Mouse (Mus musculus) NIH3T3 (cell line): Measurements from ENCODE around the gene Scml4.

ENCODE experiments used
- DNase-seq: peaks from one replicate; pipeline ENCODE4 v3.0.0-alpha.2; 2012; ENCODE audit warnings: low read depth

Gene Scml4

DNA sequence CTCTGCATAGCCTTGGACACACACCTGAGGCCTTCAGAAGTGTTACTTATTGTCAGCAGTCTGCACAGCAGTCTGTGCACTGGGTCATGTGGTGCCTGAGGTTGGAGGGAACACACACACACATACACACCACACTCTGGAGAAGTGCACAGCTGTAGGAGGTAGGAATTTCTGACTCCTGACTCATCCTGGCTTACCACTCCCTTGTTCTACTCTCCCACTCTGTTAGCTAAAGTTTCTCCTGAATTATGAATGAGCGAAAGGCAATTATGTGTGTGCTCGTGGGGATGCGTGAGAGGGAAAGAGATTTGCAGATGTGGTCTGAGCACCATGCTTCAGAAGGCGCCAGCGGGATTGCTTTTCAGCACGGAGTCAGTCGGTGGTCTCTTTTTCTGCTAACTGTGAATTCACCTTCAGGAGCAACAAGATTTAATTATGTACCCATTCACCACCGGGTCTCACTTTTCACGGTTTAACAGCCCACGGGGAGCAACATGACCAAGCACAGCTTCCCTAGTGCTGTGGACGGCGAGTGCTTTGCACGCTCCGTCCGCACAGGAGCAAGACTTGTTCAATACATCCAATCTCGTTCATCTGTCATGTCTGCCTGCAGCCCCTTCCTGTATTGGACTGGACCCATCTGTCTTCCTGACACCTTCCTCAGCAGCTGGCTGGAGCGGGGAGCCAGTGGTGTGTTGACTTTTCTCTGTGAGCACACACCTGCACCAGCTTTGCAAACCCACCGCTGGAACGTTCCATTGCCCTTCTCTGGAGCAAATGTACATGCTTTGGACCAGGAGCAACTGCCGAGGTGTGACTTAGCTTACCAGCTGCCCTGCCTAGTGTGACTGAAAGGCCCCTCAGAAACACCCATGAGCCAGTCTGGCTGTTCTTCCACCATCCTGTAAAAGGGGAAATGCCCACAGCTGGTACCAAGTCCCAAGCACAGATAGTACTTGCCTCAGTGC, 91.2 kb downstream of the Scml4 start:
- DNase-seq, result peak; percentile 60

DNA sequence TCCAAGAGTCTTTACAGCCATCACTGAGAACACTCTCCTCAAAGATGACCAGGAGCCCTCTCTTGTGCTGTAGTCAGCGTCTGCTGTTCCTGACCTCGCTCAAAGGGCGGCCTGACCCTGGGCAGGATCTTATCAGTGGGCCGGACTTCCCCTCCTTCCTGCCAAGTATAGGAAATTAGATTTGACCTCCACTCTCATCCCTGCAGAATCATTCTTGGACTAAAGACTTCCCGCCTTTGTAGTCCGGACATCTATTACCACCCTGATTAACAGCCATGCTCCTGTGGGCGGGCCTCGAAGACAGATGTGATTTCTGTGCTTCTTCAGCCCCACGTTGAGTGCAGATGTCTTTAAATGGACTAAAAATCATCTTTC, 91.9 kb downstream of the Scml4 start:
- no peak for DNase-seq

DNA sequence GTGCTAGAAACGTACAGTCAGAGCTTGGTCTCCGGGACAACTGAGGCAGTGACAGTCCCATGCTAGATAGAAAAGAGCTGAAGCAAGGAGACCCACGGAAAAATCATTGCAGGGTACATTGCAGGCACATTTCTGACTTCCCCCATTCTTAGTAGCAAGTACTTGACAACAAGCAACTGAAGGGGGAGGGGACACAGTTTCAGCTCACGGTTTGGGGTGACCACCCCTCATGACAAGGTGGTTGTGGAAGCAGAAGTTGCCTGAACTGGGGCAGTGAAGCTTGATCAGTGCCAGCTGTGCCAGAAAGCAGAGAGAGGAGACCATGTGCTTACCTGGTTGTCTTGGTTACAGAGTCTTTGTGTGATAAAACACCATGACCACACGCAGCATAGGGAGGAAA, 93.4 kb downstream of the Scml4 start:
- DNase-seq, result no peak

DNA sequence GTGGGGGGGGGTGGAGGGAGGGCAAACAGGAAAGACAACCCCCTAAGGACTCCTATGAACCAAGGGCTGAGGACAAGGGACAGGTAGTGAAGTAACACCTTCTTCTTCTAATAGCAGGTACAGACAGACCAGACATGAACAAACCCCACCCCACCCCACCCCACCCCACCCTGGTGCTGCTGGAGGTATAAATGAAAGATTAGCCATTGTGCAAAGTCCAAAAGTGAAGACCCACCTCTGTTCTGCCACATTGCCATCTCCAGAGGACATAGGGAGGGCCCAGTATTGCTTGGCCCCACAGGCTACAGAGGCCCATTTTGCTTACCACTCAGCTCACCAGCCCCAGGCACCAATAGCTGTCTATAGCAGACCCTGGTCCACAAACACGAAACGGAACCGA, 95.0 kb downstream of the Scml4 start:
- no peak for DNase-seq

DNA sequence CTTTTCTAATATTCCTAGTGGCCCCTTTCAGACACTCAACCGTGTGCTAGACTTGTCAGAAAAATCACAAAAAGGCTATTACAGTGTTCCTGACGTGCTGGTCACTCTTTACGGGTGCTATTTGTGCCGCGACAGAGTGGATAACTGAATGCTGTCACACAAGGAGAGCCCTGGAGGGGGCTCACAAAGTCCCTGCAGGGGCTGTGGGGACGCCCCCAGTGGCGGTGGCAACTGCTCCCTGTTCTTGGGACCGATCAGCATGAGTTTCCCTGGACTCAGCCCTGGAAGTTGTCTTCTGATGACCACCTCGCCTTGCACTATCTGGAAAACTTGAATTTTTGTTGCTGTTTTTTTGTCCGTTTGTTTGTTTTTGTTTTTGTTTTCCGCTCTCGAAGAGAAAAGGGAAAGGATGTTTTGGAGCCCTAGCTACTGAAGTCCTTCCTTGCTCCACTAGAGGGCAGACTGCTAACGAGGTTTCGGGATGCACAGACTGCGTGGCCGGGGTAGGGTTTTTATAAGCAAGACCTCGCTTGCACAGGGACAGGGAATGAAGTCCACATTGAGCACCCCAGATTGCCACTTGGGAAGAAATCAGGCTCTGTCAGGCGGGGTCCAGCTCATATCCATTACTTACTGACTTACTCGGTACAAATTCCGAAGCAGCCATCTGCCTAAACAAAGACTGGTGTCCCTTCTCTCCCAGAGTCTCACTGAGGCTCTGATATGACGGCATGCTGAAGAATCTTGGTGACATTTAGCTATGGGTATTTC, 97.9 kb downstream of the Scml4 start:
- peak; percentile 85 for DNase-seq

DNA sequence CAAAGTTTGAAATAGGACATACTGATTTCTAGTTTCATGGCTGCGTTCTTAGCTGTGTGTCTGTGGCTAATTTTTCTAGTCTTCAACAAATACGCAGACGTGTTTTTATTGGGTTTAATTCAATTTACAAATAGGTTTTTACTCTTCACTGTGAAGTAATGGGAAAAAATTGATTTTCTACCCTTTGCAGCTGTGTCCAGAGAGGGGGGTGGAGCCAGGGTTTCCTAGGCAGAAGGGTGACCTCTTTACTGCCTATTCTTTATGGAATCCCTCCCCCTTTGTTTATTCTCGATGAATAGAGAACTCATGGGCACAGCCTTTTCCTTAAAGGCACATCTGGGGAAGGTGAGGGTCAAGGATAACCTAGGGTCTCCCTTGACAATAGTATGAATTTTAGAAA, 98.5 kb downstream of the Scml4 start:
- DNase-seq, result no peak

DNA sequence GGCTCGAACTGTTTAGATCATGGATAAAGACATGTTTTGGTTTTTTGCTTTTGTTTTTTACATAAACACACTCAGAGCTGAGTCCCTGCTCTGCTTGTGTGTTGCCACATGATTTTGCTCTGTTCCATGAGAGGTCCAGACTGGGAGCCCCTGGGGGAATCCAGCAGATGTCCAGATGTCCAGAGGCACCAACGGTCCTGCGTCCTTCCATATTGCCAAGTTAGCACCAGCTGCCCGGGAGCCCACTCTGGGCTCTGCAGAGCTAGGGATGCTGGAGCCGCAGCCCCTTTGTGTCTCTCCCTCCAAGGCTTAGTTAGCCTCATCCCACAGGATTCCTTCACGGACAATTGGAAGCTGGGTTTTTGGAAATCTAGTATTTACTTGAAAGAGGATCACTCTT, 101.6 kb downstream of the Scml4 start:
- no peak for DNase-seq

DNA sequence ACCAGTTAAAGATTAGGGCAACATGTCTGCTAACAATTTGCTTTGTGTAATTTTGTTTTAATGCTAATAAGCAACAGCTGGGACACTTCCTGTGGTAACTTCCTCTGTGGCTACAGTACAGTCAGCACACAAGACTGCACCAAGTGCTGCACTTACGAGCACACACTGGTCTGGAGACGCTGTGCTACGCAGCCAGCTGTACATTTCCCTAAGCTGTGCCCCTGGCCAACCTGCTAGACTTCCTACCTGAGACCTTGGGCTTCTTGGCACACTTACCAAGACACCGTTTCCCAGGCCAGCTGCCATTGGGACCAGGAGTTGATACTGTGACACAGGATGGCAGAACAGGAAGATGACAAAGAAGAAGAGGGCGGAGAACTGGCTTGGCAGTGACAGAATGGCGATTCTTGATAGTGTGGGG, 102.0 kb downstream of the Scml4 start:
- DNase-seq, result no peak

DNA sequence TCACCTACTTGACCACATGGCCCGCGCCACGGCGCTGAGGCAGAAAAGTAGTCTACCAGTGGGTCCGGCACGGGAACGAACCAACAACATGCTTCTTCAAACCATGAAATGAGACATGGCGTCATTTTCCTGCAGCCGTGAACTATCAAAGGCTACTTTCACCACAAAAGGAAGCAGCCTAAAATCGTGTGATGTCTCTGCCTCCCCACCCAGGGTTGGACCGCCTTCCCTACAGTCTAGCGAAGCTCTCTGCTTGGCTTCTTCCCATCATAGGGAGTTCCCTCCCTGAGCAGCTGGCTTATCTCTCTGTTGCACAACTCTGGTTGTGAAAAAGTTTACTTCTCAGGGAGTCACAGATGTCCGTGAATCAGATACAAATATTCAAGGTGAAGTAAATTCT, 102.5 kb downstream of the Scml4 start:
- no peak for DNase-seq

DNA sequence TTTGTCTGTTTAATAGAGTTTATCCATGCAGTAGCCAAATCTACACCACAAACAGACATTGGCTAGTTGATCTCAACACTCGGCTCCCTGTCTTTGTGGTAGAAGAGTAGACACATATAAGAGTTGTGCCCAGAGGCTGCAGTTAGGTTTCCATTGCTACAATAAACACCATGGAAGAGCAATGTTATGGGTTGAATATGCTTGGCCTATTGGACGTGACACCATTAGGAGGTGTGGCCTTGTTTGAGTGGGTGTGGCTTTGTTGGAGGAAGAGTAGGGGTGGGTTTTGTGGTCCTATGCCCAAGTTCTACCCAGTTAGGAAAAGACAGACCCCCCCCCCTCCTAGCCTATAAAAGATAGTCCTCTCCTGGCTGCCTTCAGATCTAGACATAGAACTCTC, 102.9 kb downstream of the Scml4 start:
- no peak for DNase-seq

DNA sequence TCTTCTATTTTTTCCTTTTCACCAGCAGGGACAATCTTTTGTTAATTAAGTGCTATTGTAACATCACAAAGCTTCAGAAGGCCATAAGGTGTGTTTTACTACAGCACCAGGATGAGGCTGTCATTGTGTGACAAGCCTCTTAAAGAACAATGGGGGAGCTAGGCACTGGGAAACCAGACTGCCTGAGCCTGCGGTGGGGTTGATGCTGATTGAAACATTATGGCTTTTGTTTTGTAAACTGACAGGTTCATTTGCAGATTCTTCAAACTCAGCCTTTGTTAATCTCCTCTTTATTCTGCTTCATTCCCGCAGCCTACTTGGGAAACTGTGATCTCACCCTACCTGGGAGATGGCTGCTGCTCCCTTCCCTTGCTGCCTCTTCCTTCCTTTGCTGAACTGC, 108.2 kb downstream of the Scml4 start:
- no peak for DNase-seq

DNA sequence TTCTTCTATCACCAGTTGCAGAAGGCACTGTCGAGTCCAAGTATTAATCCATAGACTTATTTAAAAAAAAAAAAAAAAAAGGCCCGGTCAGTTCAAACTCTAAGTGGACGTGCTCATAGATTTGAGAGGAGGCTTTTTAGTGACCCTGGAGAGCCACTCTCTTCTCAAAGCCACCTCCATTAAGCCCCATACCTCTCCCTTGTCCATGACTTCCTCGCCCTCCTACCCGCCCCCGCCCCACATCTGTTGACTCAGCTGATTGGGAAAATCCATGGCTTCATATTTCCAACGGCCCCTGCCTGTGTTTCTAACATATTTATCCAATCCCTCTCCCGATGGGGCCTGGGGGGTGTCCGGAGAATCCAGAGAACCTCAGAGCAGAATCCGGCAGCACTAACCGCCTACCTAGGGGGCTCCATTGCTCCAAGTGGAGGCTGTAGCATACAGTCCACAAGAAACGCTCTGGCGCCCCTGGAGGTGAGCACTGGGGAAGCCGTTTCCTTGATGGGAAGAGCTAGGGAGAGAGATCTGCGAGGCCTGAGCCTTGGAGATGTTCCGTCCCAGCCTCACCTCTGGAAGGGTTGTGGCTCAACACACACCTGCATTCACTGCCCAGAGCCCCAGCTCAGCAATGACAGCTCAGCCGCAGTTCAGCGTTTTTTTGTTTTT, 112.5 kb downstream of the Scml4 start:
- DNase-seq, result peak; percentile 57

DNA sequence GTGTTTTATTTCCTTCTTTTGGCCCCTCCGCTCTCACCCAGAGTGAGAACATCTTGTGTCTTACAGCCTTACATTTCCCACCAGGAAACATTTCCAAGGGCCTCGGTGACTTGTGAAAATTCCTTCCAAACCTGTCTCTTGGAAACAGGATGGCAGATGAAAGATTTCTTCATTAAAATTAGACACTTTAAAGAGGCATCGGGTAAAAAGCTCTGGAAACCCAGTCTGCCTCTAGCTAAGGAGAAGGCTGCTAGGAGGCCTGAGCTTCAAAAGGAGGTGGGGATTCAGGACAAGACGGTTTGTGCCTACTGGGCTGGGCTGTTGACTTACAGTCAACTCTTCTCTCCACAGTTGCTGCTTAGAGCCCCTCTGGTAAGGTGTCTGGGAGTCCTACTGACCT, 113.4 kb downstream of the Scml4 start:
- DNase-seq, result no peak

DNA sequence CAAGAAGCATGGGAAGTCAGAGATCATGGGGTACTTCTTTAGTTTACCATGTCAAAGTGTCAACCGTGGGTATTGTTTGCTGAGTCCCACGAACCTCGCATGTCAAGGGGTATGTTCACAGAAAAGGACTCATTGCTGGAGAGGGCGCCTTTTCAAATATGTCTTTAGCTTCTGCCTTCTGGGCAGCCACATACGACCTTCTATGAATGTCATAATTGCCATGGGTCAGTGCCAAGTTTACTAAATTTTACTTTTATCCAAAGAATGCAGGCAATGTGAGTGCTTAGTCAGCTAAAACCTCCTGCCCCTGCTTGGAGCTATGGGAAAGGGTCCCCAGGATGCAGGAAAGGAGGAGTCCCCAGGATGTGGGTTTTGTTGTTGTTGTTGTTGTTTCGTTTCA, 116.4 kb downstream of the Scml4 start:
- DNase-seq, result no peak

DNA sequence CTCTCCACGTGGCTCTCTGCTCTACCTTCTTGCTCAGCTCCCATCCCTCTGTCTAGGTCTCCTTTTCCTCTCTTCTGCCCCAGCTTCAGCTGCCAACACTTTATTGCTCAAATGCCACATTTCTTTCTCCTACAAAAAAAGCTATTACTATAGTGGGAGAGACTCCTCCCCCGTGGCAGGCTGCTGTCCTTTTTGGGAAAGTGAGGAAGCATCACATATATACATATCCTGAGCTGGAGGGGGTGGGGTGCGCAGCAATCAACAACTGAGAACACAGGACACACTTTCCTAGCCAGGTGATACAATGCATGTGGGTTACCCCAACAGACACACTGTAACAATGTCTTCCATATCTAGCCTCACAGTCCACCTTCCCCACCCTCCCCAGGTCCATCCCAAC, 118.2 kb downstream of the Scml4 start:
- no peak for DNase-seq

DNA sequence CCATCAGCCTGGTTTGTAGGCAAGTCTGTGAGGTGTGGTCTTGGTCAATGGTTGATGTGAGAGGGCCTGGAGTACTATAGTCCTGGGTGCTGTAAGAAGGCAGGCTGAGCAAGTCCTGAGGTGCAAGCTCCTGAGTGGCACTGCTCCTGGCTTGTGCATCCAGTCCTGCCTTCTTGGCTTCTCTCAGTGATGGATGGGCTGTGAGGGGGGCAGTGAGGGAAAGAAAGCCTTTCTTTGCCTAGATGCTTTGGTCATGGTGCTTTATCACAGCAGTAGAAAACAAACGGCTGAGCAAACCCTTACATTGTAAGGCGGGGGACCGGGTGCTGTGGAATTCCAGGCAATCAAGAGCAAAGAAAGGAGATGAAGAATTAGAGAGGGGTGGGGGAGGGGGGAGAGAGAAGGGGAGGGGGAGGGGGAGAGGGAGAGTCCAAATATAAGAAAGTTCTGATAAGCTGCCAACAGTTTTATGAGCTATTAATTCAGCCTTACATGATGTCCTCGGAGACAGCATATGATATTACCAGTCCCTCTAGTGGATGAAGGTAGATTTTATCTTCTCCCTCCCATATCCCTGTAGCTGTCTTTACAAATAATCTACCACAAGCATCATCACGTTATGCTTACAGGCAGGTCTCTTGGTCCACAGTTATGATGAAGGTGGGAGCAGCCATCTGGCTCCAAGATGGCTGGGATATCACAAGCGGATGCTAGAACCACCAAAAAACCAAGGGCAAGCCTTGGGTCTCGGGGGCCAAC, 121.0 kb downstream of the Scml4 start:
- DNase-seq, result no peak

DNA sequence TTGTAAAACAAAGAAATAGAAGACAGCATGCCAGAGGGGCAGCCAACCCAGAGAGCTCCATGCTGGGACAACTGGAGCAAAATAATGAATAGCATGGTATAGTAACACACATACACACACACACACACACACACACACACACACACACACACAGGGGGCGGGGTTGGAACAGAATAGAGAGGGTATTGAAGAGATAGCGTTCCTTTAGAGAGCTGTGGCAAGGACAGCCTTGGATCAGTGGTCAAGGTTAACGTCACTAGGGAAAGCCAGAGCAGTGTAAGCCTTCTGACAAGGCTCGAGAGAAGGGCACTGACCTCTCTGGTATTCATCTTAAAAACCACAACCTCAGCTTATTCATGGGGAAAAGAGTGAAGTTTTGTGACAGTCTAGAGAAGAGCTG, 124.7 kb downstream of the Scml4 start:
- DNase-seq, result no peak

DNA sequence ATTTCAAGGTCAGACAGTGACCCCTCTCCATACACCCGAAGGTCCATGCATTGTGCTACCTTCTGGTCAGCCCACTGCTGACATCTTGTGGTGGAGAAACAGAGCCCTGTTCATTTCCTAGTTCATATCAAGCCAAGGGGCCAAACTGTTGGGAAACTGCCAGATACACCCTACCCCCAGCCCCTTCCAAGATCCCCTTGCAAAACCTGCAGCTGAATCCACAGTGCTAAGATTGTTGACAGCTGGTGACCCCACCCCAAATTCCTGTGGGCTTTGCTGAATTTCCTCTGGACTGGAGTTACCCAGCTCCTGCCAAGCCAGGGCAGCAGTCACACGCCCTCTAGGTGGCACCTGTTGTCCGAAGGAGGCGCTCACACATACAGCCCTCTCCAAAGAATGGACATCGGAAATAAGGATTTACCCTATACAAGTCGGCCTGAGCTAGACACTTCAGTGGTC, 127.5 kb downstream of the Scml4 start:
- DNase-seq, result peak; percentile 46

DNA sequence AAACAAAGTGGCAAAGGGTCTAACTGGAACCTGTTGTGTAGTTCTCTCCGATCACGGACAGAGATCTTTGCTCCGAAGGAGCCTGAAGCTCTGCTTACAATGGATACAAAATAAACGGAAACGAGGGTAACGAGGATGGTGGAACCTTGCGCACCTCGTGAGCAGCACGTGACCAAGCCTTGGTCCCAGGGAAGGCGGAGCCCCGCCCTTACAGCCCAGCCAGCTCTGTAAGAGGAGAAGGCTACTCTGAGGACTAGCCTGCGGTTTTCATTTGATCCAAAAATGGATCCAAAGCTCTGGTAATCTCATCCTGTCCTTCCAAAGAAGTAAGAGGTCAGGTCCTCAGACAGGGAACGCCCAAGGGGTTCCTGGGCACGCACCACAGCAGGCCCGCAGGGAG, 128.5 kb downstream of the Scml4 start:
- no peak for DNase-seq

DNA sequence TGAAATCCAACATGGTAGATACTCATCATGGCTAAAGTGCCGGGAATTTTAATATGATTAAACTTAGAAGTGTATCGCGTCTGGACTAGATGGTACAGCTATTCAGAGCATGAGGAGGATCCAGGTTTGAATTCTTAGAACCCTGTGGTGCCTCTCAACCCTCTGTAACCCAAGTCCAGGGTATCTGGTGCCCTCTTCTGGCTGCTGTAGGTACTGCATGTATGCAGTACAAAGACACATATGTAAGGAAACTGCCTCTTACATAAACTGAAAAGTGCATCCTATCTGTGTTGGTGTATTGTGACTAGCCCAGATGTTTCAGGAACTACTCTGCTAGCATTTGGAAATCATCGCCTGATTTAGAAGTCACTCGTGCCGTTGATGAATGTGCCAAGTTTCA, 129.7 kb downstream of the Scml4 start:
- DNase-seq, result peak; percentile 85

DNA sequence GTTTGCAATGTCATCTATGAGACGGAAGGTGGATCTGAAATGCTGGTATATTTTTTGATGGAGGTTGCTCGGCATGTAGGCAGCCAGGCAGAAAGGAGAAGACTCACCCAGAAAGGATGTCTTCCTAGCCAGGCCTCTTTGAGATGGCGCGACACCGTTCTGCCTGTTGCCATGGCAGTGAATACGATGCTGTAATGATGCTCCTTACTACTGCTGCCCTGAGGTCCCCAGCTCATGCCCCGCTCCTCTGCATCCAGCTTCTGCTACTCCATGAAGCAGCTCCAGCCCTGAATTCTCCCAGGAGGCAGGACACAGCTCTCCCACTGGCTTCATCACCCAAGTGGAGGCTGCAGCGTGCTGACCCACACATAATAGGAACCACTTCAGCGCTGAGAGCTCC, 130.8 kb downstream of the Scml4 start:
- no peak for DNase-seq

DNA sequence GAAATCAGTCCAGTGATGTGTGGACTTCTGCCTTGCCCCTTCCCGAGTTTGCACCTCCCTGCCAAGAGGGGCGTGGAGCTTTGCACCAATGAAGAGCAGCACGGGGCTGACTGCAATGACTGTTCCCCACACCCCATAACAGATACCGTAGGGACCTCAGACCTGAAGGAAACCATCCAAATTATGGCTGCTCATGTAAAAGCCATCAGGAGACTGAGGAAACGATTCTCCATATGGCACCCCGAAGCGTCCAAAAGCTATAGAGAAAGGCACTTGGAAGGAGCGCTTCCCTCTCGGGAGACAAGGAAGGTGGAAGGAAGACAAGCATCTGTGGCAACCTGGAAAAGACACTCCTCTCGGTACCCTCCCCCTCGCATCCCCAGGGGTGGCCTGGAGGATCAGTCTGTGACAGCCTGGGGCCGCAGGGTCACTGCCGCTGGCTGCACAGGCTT, 134.2 kb downstream of the Scml4 start:
- no peak for DNase-seq
